Mouse (Mus musculus) ES-CJ7 (cell line): ENCODE data around the gene Strada.
A peak's percentile ranks its signal among the peaks of the same experiment; 100 is the strongest.

Source experiments
- DNase-seq: peaks from one replicate; pipeline ENCODE4 v3.0.0; 2011; ENCODE audit warnings: low read depth, low spot score

Strada gene

GRCm38 (mm10) chr11:106191716-106192115 is 10.3 kb downstream of the Strada start:
- DNase-seq, result no peak

- peak; percentile 82 for DNase-seq
These were observed 14.6 kb downstream of the Strada start for GRCm38 (mm10) chr11:106187326-106187725.

- DNase-seq, result no peak
These were observed 21.5 kb downstream of the Strada start for GRCm38 (mm10) chr11:106180449-106180801.

- DNase-seq, result no peak
These were observed 22.1 kb downstream of the Strada start for GRCm38 (mm10) chr11:106179711-106180448.

- DNase-seq, result no peak
These were observed 23.8 kb downstream of the Strada start for GRCm38 (mm10) chr11:106178036-106178782.

GRCm38 (mm10) chr11:106176372-106176771 is 25.6 kb downstream of the Strada start:
- DNase-seq, result no peak

- no peak for DNase-seq
These were observed 26.9 kb downstream of the Strada start for GRCm38 (mm10) chr11:106175081-106175480.

- no peak for DNase-seq
These were observed 27.6 kb downstream of the Strada start for GRCm38 (mm10) chr11:106174372-106174771.

- no peak for DNase-seq
These were observed 28.7 kb downstream of the Strada start for GRCm38 (mm10) chr11:106173228-106173627.

GRCm38 (mm10) chr11:106170807-106171206 is 31.2 kb downstream of the Strada start:
- peak; percentile 64 for DNase-seq

GRCm38 (mm10) chr11:106167435-106167834 is 34.5 kb downstream of the Strada start:
- no peak for DNase-seq

- no peak for DNase-seq
These were observed 37.3 kb downstream of the Strada start for GRCm38 (mm10) chr11:106164601-106165180.

- DNase-seq, result no peak
These were observed 38.4 kb downstream of the Strada start for GRCm38 (mm10) chr11:106163546-106163945.

GRCm38 (mm10) chr11:106162237-106162636 is 39.7 kb downstream of the Strada start:
- no peak for DNase-seq

- DNase-seq, result peak; percentile 53
These were observed 40.9 kb downstream of the Strada start, which contains the start of the genes Gm10840 and Limd2 for GRCm38 (mm10) chr11:106160841-106161721. TSS of gene Gm10840 (plus strand) at chr11:106160850. TSS of gene Limd2 (minus strand) at chr11:106160860.

GRCm38 (mm10) chr11:106159921-106160840 is 41.8 kb downstream of the Strada start:
- peak; percentile 52 for DNase-seq

- DNase-seq, result no peak
These were observed 42.6 kb downstream of the Strada start for GRCm38 (mm10) chr11:106159216-106159920.

- DNase-seq, result no peak
These were observed 43.1 kb downstream of the Strada start for GRCm38 (mm10) chr11:106158930-106159215.

GRCm38 (mm10) chr11:106158081-106158929 is 43.7 kb downstream of the Strada start:
- DNase-seq, result no peak
